Mouse (Mus musculus) intestine, embryonic 16.5 days (tissue): ENCODE results near the gene Ccdc167. TPM values are rescaled to one million over a fixed set of nuclear protein-coding genes. Genes with fewer than 3 reads are reported as not detected.

Experiments
- polyA plus RNA-seq: library from polyadenylated mRNA; unstranded; fragments of >200 nt; fragmentation: Nextera tagmentation; extraction: Ambion mirVana; gene quantifications from 2 replicates; pipeline ENCODE4 v1.2.1, GENCODE M21; 2015

Ccdc167 gene
- polyA plus RNA-seq, 1 experiment from 2014 or later, result 10.2 TPM

Other genes with a start within 250 kb of the Ccdc167 start
- gene Pim1, start 226.3 kb downstream of the Ccdc167 start, polyA plus RNA-seq, result 11.8 and 12.8 TPM in 2 replicates
- gene Gm17657, start 167.4 kb downstream of the Ccdc167 start, polyA plus RNA-seq, result not detected in 2 replicates
- 12.4 and 12.6 TPM in 2 replicates for gene Tbc1d22b, start 167.3 kb downstream of the Ccdc167 start, polyA plus RNA-seq
- gene Tmem217, start 164.7 kb downstream of the Ccdc167 start, polyA plus RNA-seq, result 0.33 and 0.87 TPM in 2 replicates
- 51.0 and 55.9 TPM in 2 replicates for gene Rnf8, start 102.3 kb downstream of the Ccdc167 start, polyA plus RNA-seq
- gene Gm28043, start 102.2 kb downstream of the Ccdc167 start, polyA plus RNA-seq, result 1.3 and 2.0 TPM in 2 replicates
- 85.9 and 92.7 TPM in 2 replicates for gene Cmtr1, start 56.4 kb downstream of the Ccdc167 start, polyA plus RNA-seq